Mouse (Mus musculus) kidney, embryonic 15.5 days (tissue): ENCODE data around the gene Cox7a1. TPM values are rescaled to one million over a fixed set of nuclear protein-coding genes. Genes with fewer than 3 reads are reported as not detected.
A peak's percentile ranks its signal among the peaks of the same experiment; 100 is the strongest.

Experiments
- ATAC-seq: fragments of 200-750 bp; cut with Nextera tagmentation; replicated peaks from 2 replicates; pipeline ENCODE4 v1.8.0; 2017; ENCODE audit warnings: moderate TSS enrichment; ENCODE audit not compliant: low FRiP score
- H3K27ac ChIP-seq: fragments of 300-500 bp; sonication (generic); 2 replicates; pipeline ENCODE4 v1.5.1; 2015; ENCODE audit warnings: mild to moderate bottlenecking, inconsistent platforms
- H3K27me3 ChIP-seq: fragments of 300-500 bp; sonication (generic); 2 replicates; pipeline ENCODE4 v1.6.1; 2015; ENCODE audit warnings: inconsistent platforms
- H3K36me3 ChIP-seq: fragments of 300-500 bp; sonication (generic); 2 replicates; pipeline ENCODE4 v1.6.1; 2015; ENCODE audit warnings: inconsistent platforms
- H3K4me1 ChIP-seq: fragments of 300-500 bp; sonication (generic); 2 replicates; pipeline ENCODE4 v1.6.1; 2015; ENCODE audit warnings: inconsistent platforms
- H3K4me2 ChIP-seq: fragments of 300-500 bp; sonication (generic); 2 replicates; pipeline ENCODE4 v1.6.1; 2015; ENCODE audit warnings: moderate library complexity, mild to moderate bottlenecking, inconsistent platforms
- H3K4me3 ChIP-seq: fragments of 300-500 bp; sonication (generic); replicated peaks from 2 replicates; pipeline ENCODE4 v1.5.1; 2015; ENCODE audit warnings: mild to moderate bottlenecking, inconsistent platforms
- H3K9ac ChIP-seq: fragments of 300-500 bp; sonication (generic); 2 replicates; pipeline ENCODE4 v1.6.1; 2015; ENCODE audit warnings: mild to moderate bottlenecking, inconsistent platforms
- H3K9me3 ChIP-seq: fragments of 300-500 bp; sonication (generic); replicated peaks from 2 replicates; pipeline ENCODE4 v1.6.1; 2016; ENCODE audit warnings: inconsistent platforms
- WGBS: fragments of 180-500 bp; shearing (Covaris S2); methylation state at CpG from one replicate; pipeline ENCODE4 v1.1.7; 2015; ENCODE audit warnings: mixed read lengths; 5-methylcytosine and 5-hydroxymethylcytosine counted together
- polyA plus RNA-seq: library from polyadenylated mRNA; unstranded; fragments of >200 nt; fragmentation: Nextera tagmentation; extraction: Ambion mirVana; gene quantifications from 2 replicates; pipeline ENCODE4 v1.2.1, GENCODE M21; 2015

The Cox7a1 gene
- 11.1 and 11.7 TPM in 2 replicates for polyA plus RNA-seq

DNA sequence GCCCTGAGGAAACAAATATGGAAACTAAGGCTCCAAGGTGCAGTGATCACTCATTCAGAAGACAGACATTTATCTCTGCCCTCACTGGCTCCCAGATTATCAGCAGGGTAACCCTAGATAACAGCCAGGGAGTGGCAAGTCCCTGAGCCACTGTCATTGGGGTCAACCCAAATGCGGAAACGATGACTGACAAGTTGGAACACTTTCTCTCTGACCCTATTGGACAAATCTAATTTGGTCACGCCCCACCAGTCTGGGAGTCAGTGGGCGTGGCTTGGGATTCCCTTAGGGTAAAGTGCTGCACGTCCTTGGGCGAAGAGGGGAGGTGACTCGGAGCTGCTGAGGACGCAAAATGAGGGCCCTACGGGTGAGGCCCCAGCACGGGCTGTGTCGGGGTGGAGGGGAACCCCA, at the start of gene Cox7a1:
Gene Cox7a1 (plus strand): TSS at position 266 of the 411 bp plus-strand sequence.
- 0 out of 2 replicates have a peak within 1 kb of the TSS, but pooled peaks have one; percentile 48 for H3K27ac ChIP-seq
- ATAC-seq = peak; percentile 71; the same call in 1 of the 2 replicates
- H3K9me3 ChIP-seq = no peaks in the 10 kb centered on the region
- H3K4me2 ChIP-seq = peak within 1 kb of the TSS; percentile 60
- 1% methylated on average over 11 of the region's 11 CpGs for WGBS
- H3K9ac ChIP-seq = peak within 1 kb of the TSS; percentile 39
- peaks cover 44% of the 10 kb centered on the region for H3K36me3 ChIP-seq
- no peaks in the 10 kb centered on the region for H3K27me3 ChIP-seq
- peak within 1 kb of the TSS; percentile 32 for H3K4me3 ChIP-seq
- peaks cover 8% of the 10 kb centered on the region for H3K4me1 ChIP-seq

DNA sequence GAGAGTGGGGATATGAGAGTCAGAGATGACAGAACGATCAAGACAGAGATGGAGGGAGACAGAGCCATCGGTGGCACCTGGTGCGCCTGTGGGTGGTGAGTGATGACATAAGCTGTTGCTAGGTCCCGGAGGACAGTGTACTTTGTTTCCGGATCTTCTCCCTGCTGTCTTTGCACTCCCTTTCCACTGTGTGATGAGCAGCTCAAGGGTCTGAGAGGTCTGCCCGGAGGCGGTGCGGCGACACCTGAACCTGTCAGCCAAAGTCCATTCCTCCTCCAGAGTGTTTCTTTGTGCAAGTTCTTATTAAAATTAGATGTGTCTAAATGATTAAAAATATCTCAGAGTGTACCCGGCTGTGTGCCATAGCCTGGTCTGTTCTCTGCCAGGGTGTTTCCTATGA, 47.1 kb upstream of the Cox7a1 start:
- 88% methylated on average over 10 of the region's 10 CpGs for WGBS

DNA sequence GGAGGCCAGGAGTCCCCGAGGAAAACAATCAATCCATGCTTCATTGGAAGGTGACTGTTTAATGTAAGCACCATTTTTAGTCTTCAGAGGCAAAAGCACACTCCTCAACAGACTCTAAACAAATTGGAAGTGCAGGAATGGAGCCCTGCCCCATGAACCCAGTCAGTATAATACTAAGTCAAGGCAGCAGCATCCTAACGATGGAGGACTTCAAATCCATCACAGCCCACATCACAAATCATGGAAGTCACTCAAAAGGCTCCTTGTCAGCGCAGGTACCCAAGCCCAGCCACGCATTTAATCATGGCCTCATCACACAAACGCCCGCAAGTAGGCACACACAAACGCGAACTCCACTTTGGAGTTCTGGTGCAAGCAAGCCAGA, 40.8 kb upstream of the Cox7a1 start:
- H3K4me1 ChIP-seq = peaks cover 5% of the 10 kb centered on the region; the same call in 1 of the 2 replicates
- H3K36me3 ChIP-seq = peaks cover 46% of the 10 kb centered on the region
- WGBS = 13% methylated on average over 8 of the region's 8 CpGs
- H3K27me3 ChIP-seq = no peaks in the 10 kb centered on the region
- H3K4me3 ChIP-seq = peak overlapping the region; percentile 67
- H3K27ac ChIP-seq = peak overlapping the region; percentile 94
- H3K9ac ChIP-seq = peak overlapping the region; percentile 61; the same call in 1 of the 2 replicates
- ATAC-seq = no peak
- peak overlapping the region; percentile 75 for H3K4me2 ChIP-seq
- H3K9me3 ChIP-seq = peaks cover 20% of the 10 kb centered on the region

More for the DNA sequence above, 47.1 kb upstream of the Cox7a1 start:
- H3K9me3 ChIP-seq = no peaks in the 10 kb centered on the region; the same call in 1 of the 2 replicates
- H3K9ac ChIP-seq = no peak overlapping the region
- no peaks in the 10 kb centered on the region for H3K4me1 ChIP-seq
- H3K27me3 ChIP-seq = no peaks in the 10 kb centered on the region
- no peak for ATAC-seq
- H3K4me2 ChIP-seq = no peak overlapping the region
- H3K36me3 ChIP-seq = peaks cover 79% of the 10 kb centered on the region
- no peak overlapping the region for H3K27ac ChIP-seq
- H3K4me3 ChIP-seq = no peak overlapping the region

DNA sequence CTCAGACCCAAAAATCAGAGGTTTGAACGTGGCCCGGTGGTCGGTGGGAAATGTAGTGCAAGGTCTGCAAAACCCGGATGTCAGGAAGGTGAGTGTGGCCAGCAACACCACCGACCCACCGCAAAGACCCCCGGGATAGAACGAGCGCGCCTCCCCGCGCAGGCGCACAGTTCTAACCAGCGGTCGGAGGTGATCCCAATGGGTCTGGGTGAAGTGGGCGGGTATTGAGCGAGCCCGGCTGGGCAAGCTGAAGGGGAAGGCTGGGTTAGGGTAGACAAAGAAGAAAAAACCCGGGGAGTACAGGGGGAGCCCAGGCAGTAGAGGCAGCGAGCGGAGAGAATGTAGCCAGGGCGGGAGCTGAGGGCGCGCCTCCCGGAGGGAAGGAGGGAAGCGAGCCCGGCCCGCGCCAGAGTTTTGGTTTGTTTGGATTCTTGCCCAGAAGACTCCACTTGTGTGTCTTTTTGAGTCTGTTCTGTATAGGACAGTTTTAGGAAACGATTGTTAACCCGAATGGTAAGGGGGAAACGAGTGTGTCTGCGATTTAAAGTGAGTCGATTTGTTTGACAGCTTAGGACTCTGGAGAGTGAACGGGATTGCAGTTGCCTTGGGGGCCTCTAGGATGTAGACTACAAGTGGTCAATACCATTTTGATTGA, 40.3 kb upstream of the Cox7a1 start:
- WGBS = 3% methylated on average over 35 of the region's 35 CpGs
- H3K9me3 ChIP-seq = peaks cover 20% of the 10 kb centered on the region
- H3K27ac ChIP-seq = peak overlapping the region; percentile 94
- peaks cover 5% of the 10 kb centered on the region; the same call in 1 of the 2 replicates for H3K4me1 ChIP-seq
- peak overlapping the region; percentile 75 for H3K4me2 ChIP-seq
- peak; percentile 96 for ATAC-seq
- peaks cover 50% of the 10 kb centered on the region for H3K36me3 ChIP-seq
- no peaks in the 10 kb centered on the region for H3K27me3 ChIP-seq
- H3K4me3 ChIP-seq = peak overlapping the region; percentile 67
- peak overlapping the region; percentile 61 for H3K9ac ChIP-seq

DNA sequence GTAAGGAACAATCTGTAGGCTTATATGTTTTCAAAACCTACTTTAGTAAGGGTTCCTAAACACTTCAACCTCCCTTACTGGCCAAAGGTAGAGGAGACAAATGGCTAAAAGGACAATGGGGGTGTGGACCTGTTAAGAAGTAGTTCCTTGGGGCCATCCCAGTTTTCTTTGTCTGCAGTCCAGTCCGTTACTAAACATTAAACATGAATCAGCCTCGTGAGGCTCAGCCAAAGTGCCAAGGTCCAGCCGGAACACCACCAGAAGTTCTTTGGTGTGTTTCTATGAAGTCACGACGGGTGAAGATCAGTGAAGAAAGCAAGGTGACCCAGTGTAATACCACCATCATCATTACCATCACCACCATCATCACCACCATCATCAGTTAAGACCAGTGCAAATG, 36.9 kb upstream of the Cox7a1 start:
- Histone ChIP-seq H3K4me1 (peaks cover 5% of the 10 kb centered on the region; the same call in 1 of the 2 replicates), H3K9me3 (peaks cover 51% of the 10 kb centered on the region), H3K27ac (no peak overlapping the region), H3K36me3 (peaks cover 63% of the 10 kb centered on the region), H3K4me3 (no peak overlapping the region), H3K27me3 (no peaks in the 10 kb centered on the region), H3K4me2 (no peak overlapping the region), H3K9ac (no peak overlapping the region)
- ATAC-seq = no peak
- 96% methylated on average over 5 of the region's 5 CpGs for WGBS

DNA sequence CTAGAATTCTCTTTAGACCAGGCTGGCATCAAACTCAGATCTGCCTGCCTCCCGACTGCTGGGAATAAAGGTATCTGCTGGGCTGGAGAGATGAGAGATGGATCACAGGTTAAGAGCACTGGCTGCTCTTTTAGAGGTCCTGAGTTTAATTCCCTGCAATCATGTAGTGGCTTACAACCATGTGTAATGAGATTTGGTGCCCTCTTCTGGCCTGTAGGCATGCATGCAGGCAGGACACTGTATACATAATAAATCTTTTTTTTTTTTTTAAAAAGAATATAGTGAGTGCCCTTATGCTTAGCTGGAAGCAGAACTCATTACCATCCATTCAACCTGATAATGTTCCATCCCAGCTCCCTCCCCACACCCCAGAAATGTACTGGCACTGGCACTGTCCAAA, 29.9 kb upstream of the Cox7a1 start:
- H3K4me3 ChIP-seq = no peak overlapping the region
- H3K9ac ChIP-seq = no peak overlapping the region
- WGBS = 93% methylated on average over 1 of the region's 1 CpGs
- no peaks in the 10 kb centered on the region for H3K4me1 ChIP-seq
- no peaks in the 10 kb centered on the region for H3K27me3 ChIP-seq
- H3K27ac ChIP-seq = no peak overlapping the region
- no peak for ATAC-seq
- H3K9me3 ChIP-seq = peaks cover 84% of the 10 kb centered on the region
- H3K36me3 ChIP-seq = peaks cover 94% of the 10 kb centered on the region
- H3K4me2 ChIP-seq = no peak overlapping the region

DNA sequence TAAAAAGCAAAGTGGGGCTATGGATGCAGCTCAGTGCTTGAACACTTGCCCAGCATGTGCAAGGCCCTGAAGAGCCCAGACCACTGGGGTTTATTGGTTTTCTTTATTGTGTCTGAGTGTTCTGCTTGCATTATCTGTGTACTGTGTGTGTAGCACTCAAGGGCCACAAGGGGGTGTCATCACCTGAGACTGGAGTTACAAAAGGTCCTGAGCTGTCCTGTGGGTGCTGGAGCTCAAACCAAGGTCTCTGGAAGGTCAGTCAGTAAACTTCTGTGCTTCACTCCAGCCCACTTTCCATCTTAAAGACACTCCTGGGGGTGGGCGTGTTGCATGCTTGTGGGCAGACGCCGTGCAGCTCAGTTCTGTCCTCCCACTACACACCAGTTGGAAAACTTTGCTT, 28.4 kb upstream of the Cox7a1 start:
- Histone ChIP-seq H3K27ac (no peak overlapping the region), H3K4me3 (no peak overlapping the region), H3K4me1 (no peaks in the 10 kb centered on the region), H3K9ac (no peak overlapping the region), H3K4me2 (no peak overlapping the region), H3K27me3 (no peaks in the 10 kb centered on the region), H3K36me3 (peaks cover 94% of the 10 kb centered on the region), H3K9me3 (peaks cover 82% of the 10 kb centered on the region)
- no peak for ATAC-seq
- WGBS = 96% methylated on average over 3 of the region's 3 CpGs

DNA sequence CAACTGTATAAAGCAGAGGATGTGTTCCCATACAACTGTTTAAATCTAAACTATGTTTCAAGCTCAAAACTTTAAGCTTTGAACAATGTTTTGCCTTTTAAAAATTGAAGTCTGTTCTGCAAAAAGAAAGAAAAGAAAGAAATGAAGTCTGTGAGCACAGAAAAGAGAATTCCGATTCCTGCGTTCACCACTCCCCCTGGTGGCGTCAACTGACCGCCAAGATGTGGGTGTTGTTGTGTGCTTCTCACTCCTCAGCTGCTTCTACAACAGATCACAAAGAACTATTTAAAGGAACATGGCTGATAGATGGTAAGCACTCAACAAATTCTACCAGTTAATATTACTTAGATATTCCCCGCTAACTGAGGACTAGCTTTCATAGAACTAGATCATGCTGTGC, 20.8 kb upstream of the Cox7a1 start:
- over 99% methylated on average over 5 of the region's 5 CpGs for whole genome bisulfite sequencing

DNA sequence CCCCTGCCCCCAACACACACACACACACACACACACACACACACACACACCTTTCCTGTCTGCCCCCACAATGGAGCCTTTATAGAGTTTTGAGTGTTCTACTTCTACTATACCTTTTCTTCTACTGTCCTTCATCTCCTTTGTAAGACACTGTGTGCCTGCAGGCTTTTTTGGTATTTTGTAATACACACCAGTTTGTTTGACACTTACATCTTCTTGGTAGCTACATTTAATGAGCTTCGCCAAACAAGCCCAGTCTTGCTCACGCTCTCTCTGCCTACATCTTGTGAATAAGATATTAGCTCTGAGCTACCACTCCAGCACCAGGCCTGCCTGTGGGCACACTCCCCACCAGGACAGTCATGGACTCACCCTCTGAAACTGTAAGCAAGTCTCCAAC, 19.2 kb upstream of the Cox7a1 start:
- Histone ChIP-seq H3K9ac (no peak overlapping the region), H3K4me2 (no peak overlapping the region), H3K27ac (no peak overlapping the region), H3K36me3 (peaks cover 83% of the 10 kb centered on the region), H3K4me3 (no peak overlapping the region), H3K4me1 (no peaks in the 10 kb centered on the region), H3K9me3 (peaks cover 66% of the 10 kb centered on the region), H3K27me3 (no peaks in the 10 kb centered on the region)
- no peak for ATAC-seq
- WGBS = 97% methylated on average over 2 of the region's 2 CpGs

More for the DNA sequence above, 20.8 kb upstream of the Cox7a1 start:
- no peak overlapping the region for H3K9ac ChIP-seq
- H3K4me1 ChIP-seq = no peaks in the 10 kb centered on the region
- H3K27me3 ChIP-seq = no peaks in the 10 kb centered on the region
- no peak overlapping the region for H3K27ac ChIP-seq
- peaks cover 82% of the 10 kb centered on the region for H3K9me3 ChIP-seq
- no peak for ATAC-seq
- H3K4me2 ChIP-seq = no peak overlapping the region
- peaks cover 98% of the 10 kb centered on the region for H3K36me3 ChIP-seq
- no peak overlapping the region for H3K4me3 ChIP-seq

DNA sequence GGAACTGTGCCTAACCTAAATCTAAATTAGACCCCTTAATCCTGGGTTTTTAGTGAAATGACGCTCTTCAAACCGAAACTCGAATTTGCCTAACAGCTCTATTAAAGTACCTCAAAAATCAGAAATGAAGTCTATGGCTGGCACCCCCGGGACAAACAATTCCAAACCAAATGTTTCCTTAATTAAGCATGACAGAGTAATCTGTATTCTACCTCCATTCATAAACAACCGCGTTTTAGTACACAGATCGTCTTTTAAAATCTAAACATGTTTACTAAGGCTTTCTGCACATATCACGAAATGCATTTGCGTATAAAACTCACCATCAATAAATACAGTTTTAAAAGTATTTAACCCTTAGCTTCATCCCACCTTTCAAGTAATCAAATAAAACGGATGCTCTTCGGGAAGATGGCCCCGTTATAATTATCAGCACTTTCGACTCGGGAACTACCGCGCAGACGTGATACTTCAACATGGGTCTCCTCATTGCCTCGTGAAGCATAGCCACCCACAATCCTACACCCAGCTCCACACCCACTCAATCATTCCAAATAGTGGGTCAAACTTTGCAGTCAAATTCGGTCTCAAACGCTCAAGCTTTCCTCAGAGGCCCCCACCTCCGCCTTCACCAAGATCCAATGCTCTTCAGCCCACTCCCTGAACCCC, 14.9 kb upstream of the Cox7a1 start:
- ATAC-seq = peak; percentile 40
- Histone ChIP-seq H3K36me3 (peaks cover 42% of the 10 kb centered on the region), H3K4me3 (peak overlapping the region; percentile 69), H3K27ac (peak overlapping the region; percentile 94), H3K9ac (peak overlapping the region; percentile 72), H3K27me3 (no peaks in the 10 kb centered on the region), H3K9me3 (peaks cover 26% of the 10 kb centered on the region), H3K4me1 (peaks cover 10% of the 10 kb centered on the region), H3K4me2 (peak overlapping the region; percentile 73)
- WGBS = 1% methylated on average over 21 of the region's 21 CpGs

DNA sequence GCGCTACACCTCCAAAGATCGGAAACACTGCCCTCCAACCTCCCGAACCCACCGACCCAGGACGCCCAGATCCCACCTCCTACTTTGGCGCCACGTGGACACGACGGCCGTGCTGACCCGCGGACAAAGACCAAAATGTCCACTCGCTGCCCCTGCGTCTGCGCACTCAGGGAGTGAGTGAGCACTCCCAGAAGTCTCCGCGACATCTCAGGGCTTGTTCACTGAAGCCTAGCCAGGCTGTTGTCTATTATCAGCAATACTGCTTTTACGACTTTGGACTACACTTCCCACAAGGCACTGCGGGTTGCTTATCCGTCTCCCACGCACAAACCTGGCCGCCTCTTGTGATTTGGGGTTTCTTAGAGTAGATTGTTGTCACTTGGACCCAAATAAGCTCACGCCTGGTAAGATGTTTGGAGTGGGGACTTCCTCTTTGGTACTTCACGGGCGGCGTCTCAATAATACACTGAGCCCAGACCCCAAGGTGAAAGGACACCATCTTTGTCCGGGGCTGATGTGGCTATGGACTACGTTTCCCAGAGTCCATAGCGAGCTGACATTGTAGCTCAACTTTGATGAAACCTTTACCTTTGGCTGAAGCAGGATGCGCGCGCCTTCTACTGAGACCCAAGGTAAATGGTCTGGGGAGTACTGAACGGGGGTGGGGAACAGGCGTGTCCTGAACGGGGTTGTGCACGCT, 14.2 kb upstream of the Cox7a1 start, which contains the start of gene Zfp146:
Gene Zfp146 (minus strand): TSS at position 168 of the 700 bp plus-strand sequence.
- peaks cover 36% of the 10 kb centered on the region for H3K36me3 ChIP-seq
- H3K27ac ChIP-seq = peak within 1 kb of the TSS; percentile 94
- peak; percentile 98 for ATAC-seq
- peak within 1 kb of the TSS; percentile 72 for H3K9ac ChIP-seq
- H3K4me1 ChIP-seq = peaks cover 10% of the 10 kb centered on the region
- peak within 1 kb of the TSS; percentile 69 for H3K4me3 ChIP-seq
- under 1% methylated on average over 36 of the region's 36 CpGs for whole genome bisulfite sequencing
- no peaks in the 10 kb centered on the region for H3K27me3 ChIP-seq
- peak within 1 kb of the TSS; percentile 73 for H3K4me2 ChIP-seq
- H3K9me3 ChIP-seq = peaks cover 24% of the 10 kb centered on the region
